Mouse (Mus musculus) lung, postnatal 0 days (tissue): ENCODE results near the gene Sema7a. TPM values are rescaled to one million over a fixed set of nuclear protein-coding genes. Genes with fewer than 3 reads are reported as not detected.

Experiments used
- ATAC-seq: fragments of 200-750 bp; cut with Nextera tagmentation; 2 replicates; pipeline ENCODE4 v1.8.0; 2017; ENCODE audit warnings: moderate library complexity
- DNase-seq: peaks from one replicate; pipeline ENCODE4 v3.0.0-alpha.2; 2016; ENCODE audit warnings: low spot score
- H3K27ac ChIP-seq: fragments of 300-500 bp; sonication (generic); 2 replicates; pipeline ENCODE4 v1.5.1; 2014; ENCODE audit warnings: antibody characterized with exemption, mild to moderate bottlenecking, low read length, mixed read lengths
- H3K27me3 ChIP-seq: fragments of 300-500 bp; sonication (generic); replicated peaks from 2 replicates; pipeline ENCODE4 v1.6.1; 2014; ENCODE audit warnings: low read length, mixed read lengths; ENCODE audit not compliant: insufficient read depth
- H3K36me3 ChIP-seq: fragments of 300-500 bp; sonication (generic); 2 replicates; pipeline ENCODE4 v1.6.1; 2014; ENCODE audit warnings: low read length, mixed read lengths; ENCODE audit not compliant: insufficient read depth
- H3K4me1 ChIP-seq: fragments of 300-500 bp; sonication (generic); 2 replicates; pipeline ENCODE4 v1.6.1; 2014; ENCODE audit warnings: antibody characterized with exemption, low read depth, low read length, mixed read lengths; ENCODE audit not compliant: insufficient read depth
- H3K4me2 ChIP-seq: fragments of 300-500 bp; sonication (generic); replicated peaks from 2 replicates; pipeline ENCODE4 v1.6.1; 2014; ENCODE audit warnings: low read depth, mild to moderate bottlenecking, low read length, moderate library complexity, mixed read lengths
- H3K4me3 ChIP-seq: fragments of 300-500 bp; sonication (generic); 2 replicates; pipeline ENCODE4 v1.5.1; 2014; ENCODE audit warnings: low read depth, low read length
- H3K9ac ChIP-seq: fragments of 300-500 bp; sonication (generic); replicated peaks from 2 replicates; pipeline ENCODE4 v1.6.1; 2014; ENCODE audit warnings: low read depth, mild to moderate bottlenecking
- H3K9me3 ChIP-seq: fragments of 300-500 bp; sonication (generic); 2 replicates; pipeline ENCODE4 v1.6.1; 2016; ENCODE audit warnings: low read length, mixed read lengths
- CTCF ChIP-seq: IDR thresholded peaks from 2 replicates; pipeline ENCODE4 v1.5.1; 2016; ENCODE audit warnings: antibody characterized with exemption, mild to moderate bottlenecking
- EP300 ChIP-seq: IDR thresholded peaks from 2 replicates; pipeline ENCODE4 v1.6.1; 2016; ENCODE audit warnings: antibody characterized with exemption, mild to moderate bottlenecking, control low read depth
- WGBS: fragments of 180-500 bp; shearing (Covaris S2); extraction: QIAGEN DNeasy Blood & Tissue Kit; methylation state at CpG from one replicate; pipeline ENCODE4 v1.1.7; 2014; 5-methylcytosine and 5-hydroxymethylcytosine counted together
- polyA plus RNA-seq: library from polyadenylated mRNA; unstranded; fragments of >200 nt; fragmentation: Nextera tagmentation; extraction: Ambion mirVana; gene quantifications from 2 replicates; pipeline ENCODE4 v1.2.1, GENCODE M21; 2015

The Sema7a gene
- polyA plus RNA-seq, 1 experiment from 2014 or later = 8.4 TPM

GRCm38 (mm10) chr9:58003272-58003671 lies 63.4 kb downstream of the Sema7a start:
- DNase-seq (no peak), ATAC-seq (no peak)
- no peak for TF ChIP-seq EP300

DNA sequence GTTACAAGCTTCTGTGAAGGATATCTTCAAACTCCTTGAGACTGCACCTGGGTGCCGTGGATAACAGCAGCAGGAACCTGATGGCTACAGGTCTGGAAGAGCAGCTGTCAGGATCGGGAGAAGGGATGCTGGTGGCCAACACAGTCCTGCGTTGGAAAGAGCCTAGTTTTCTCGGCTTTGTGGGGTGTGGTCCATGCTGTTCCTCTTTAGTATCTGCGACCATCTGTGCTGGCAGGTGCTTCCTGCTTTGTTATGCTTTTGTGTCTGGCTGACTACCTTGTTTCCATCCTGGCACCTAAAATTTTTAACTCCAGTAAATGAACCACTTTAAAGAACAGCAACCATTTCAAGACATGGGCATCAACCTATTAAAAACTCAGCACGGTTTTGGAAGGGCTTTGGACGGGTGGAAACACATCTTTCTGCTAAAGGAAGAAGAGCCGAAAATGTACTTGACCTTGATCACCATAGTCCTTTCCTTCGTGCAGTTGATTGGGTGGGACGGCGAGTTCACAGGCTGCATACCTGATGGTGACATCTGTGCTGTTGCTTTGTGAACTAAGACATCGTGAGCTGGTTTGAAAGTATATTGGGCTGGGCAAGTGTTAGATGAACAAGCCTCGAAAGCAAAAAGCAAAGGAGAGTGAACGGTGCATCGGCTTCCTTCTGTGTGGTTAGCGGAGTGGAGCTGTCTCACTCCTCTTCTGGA lies 66.0 kb downstream of the Sema7a start, which contains the start of gene Cyp11a1:
Gene Cyp11a1, plus strand, starts transcription at position 659 of the 709 bp plus-strand sequence.
- Histone ChIP-seq H3K4me2 (no peak within 1 kb of the TSS), H3K27ac (no peak within 1 kb of the TSS), H3K27me3 (no peaks in the 10 kb centered on the region), H3K36me3 (no peaks in the 10 kb centered on the region), H3K9ac (no peak within 1 kb of the TSS), H3K4me1 (no peaks in the 10 kb centered on the region), H3K9me3 (no peaks in the 10 kb centered on the region), H3K4me3 (no peak within 1 kb of the TSS)
- no peak for TF ChIP-seq EP300
- TF ChIP-seq CTCF = no peak
- DNase-seq (no peak), ATAC-seq (no peak)
- WGBS = 74% methylated on average over 16 of the region's 16 CpGs

More at GRCm38 (mm10) chr9:58003272-58003671, 63.4 kb downstream of the Sema7a start:
- no peaks in the 10 kb centered on the region for H3K36me3 ChIP-seq
- no peak overlapping the region for H3K4me2 ChIP-seq
- H3K4me1 ChIP-seq = no peaks in the 10 kb centered on the region
- no peak overlapping the region for H3K9ac ChIP-seq
- no peak overlapping the region for H3K4me3 ChIP-seq
- 12% methylated on average over 2 of the region's 2 CpGs for WGBS
- no peak overlapping the region for H3K27ac ChIP-seq
- H3K27me3 ChIP-seq = no peaks in the 10 kb centered on the region
- H3K9me3 ChIP-seq = no peaks in the 10 kb centered on the region

GRCm38 (mm10) chr9:58008336-58009014 lies 68.6 kb downstream of the Sema7a start:
- WGBS = 71% methylated on average over 12 of the region's 12 CpGs
- H3K9me3 ChIP-seq = no peaks in the 10 kb centered on the region
- no peaks in the 10 kb centered on the region for H3K4me1 ChIP-seq
- no peak for ATAC-seq
- no peaks in the 10 kb centered on the region for H3K36me3 ChIP-seq
- no peak overlapping the region for H3K27ac ChIP-seq
- H3K4me2 ChIP-seq = no peak overlapping the region
- TF ChIP-seq EP300 (no peak), CTCF (no peak)
- no peak overlapping the region for H3K4me3 ChIP-seq
- H3K27me3 ChIP-seq = no peaks in the 10 kb centered on the region
- DNase-seq = no peak
- no peak overlapping the region for H3K9ac ChIP-seq

DNA sequence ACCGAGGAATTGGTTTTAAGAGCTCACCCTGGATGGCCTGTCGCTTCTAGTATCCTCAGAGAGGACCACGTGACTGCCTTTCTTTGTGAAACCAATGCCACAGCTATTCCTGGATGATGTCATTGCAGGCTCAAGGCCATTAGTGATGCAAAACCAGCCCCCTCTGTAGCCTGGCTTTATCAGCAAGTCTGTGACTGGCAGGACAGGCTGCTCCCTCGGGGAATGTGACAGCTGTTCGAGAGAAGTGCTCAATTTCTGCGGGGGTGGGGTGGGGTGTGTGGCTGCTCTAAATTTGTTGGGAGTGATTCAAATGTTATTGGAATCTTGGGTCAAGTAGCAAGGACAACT lies 69.1 kb downstream of the Sema7a start:
- ATAC-seq = peak; percentile 68
- no peaks in the 10 kb centered on the region for H3K4me1 ChIP-seq
- H3K9me3 ChIP-seq = no peaks in the 10 kb centered on the region
- no peaks in the 10 kb centered on the region for H3K36me3 ChIP-seq
- no peak overlapping the region for H3K9ac ChIP-seq
- H3K4me2 ChIP-seq = no peak overlapping the region
- TF ChIP-seq CTCF = no peak
- TF ChIP-seq EP300 = no peak
- H3K27ac ChIP-seq = no peak overlapping the region
- H3K4me3 ChIP-seq = no peak overlapping the region
- 10% methylated on average over 6 of the region's 6 CpGs for WGBS
- peak; percentile 66 for DNase-seq
- H3K27me3 ChIP-seq = no peaks in the 10 kb centered on the region

GRCm38 (mm10) chr9:58009588-58009987 lies 69.7 kb downstream of the Sema7a start:
- ATAC-seq = no peak
- H3K9me3 ChIP-seq = no peaks in the 10 kb centered on the region
- H3K9ac ChIP-seq = no peak overlapping the region
- WGBS = 60% methylated on average over 3 of the region's 3 CpGs
- H3K4me1 ChIP-seq = no peaks in the 10 kb centered on the region
- no peak overlapping the region for H3K4me2 ChIP-seq
- no peak overlapping the region for H3K27ac ChIP-seq
- H3K36me3 ChIP-seq = no peaks in the 10 kb centered on the region
- H3K27me3 ChIP-seq = no peaks in the 10 kb centered on the region
- DNase-seq = no peak
- H3K4me3 ChIP-seq = no peak overlapping the region
- no peak; the same call in 1 of the 2 replicates for TF ChIP-seq CTCF
- TF ChIP-seq EP300 = no peak

GRCm38 (mm10) chr9:58011027-58011426 lies 71.1 kb downstream of the Sema7a start:
- H3K4me1 ChIP-seq = no peaks in the 10 kb centered on the region
- no peak overlapping the region for H3K4me3 ChIP-seq
- DNase-seq (peak; percentile 67), ATAC-seq (no peak)
- no peaks in the 10 kb centered on the region for H3K27me3 ChIP-seq
- no peak for TF ChIP-seq CTCF
- TF ChIP-seq EP300 = no peak
- H3K9me3 ChIP-seq = no peaks in the 10 kb centered on the region
- no peak overlapping the region for H3K4me2 ChIP-seq
- H3K27ac ChIP-seq = no peak overlapping the region
- H3K9ac ChIP-seq = no peak overlapping the region
- H3K36me3 ChIP-seq = no peaks in the 10 kb centered on the region
- WGBS = 30% methylated on average over 7 of the region's 7 CpGs
